Mouse (Mus musculus) telencephalon, adult 2 months (tissue): Measurements from ENCODE around the gene Tmem19.

Experiments
- DNase-seq: peaks from one replicate; pipeline ENCODE4 v3.0.0-alpha.2; 2011; ENCODE audit warnings: low read depth, low spot score

The Tmem19 gene

GRCm38 (mm10) chr10:115311263-115311965, 50.9 kb downstream of the Tmem19 start:
- DNase-seq, result no peak

GRCm38 (mm10) chr10:115309191-115309590, 53.1 kb downstream of the Tmem19 start:
- no peak for DNase-seq

DNA sequence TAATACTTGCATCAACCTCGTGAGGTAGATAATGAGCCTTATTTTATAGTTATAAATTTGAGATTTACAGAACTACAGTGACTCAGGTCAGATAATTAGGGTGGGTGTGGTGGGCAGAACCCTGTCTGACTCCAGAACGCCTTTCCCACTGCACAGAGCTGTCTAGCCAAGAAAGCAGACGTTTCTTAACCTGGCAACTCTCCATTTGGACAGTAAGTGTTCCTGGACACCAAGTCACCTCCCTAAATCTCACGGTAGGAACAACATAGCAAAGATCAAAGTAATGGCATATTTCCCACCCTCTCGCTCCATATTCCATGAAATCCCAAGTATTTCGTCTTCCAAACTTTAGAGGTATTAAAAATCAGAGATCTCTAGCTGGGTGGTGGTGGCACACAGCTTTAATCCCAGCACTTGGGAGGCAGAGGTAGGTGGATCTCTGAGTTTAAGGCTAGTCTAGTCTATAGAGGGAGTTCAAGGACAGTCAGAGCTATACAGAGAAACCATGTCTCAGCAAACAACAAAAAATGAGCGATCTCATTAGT, 54.9 kb downstream of the Tmem19 start:
- DNase-seq, result no peak

DNA sequence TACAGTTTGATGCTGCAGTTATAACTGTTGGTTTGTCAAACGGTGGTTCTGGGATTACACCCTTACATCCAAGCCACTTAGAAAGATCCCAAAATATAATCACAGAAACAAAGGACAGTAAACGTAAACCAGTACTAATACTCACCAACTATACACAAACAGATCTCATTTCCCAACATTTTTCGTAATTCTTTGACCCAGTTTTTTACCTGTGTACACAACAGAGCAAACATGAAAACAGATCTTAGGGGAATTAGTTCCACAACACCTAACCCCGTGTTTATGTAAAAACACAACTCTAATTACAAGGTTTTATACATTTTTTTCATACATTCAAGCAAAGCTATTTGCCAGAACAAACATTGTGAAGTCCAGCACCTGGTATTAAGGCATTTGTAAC, 63.6 kb downstream of the Tmem19 start:
- DNase-seq, result no peak

DNA sequence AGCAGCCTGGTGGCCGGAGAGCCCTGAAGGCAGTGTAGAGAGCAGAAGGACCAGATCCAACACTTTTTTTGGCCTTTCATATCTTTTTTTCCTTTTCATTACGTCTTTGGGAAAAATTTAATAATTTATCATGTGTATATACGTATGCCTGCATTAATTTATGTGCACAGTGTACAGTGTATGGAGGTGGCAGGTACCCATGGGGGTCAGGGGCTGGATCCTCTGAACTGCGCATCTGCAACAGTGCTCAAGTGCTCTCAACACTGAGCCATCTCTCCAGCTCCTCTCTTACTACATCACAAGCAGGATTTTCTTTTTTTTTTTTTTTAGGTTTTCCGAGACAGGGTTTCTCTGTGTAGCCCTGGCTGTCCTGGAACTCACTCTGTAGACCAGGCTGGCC, 64.7 kb downstream of the Tmem19 start:
- no peak for DNase-seq

GRCm38 (mm10) chr10:115296401-115296935, 65.8 kb downstream of the Tmem19 start:
- no peak for DNase-seq

DNA sequence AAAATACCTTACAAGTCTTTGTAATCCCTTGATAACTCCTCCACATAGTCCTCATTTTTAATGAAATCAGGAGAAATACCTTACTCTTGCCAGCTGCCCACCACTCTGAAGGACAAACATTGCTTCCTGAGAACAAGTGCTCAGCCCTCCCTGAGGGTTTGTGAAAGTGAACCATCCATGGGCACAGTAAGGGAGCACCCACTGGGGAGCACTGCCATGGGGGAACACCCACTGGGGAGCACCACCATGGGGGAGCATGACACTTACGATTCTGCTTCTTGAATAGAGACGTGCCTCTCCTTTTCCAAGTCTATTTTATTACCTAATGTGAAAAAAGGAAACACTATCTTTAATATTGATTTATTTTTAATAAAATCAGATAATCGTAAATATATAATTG, 67.1 kb downstream of the Tmem19 start:
- DNase-seq, result no peak

DNA sequence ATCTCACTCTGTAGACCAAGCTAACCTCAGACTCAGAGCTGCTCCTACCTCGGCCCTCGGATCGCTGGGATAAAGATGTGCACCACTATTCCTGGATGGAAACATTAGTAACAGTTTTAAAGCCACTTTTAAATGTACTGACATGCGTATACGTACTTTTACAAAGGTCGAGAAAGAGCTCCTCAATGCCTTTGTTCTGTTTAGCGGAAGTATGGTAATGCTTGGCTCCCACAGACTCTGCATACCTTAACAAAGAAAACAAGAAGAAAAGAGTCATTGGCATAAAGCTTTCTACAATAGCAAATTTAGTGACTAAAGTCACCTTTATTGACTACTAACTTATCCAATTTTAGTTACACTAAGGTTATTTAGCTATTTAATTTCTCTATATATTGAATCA, 67.6 kb downstream of the Tmem19 start:
- DNase-seq, result no peak

DNA sequence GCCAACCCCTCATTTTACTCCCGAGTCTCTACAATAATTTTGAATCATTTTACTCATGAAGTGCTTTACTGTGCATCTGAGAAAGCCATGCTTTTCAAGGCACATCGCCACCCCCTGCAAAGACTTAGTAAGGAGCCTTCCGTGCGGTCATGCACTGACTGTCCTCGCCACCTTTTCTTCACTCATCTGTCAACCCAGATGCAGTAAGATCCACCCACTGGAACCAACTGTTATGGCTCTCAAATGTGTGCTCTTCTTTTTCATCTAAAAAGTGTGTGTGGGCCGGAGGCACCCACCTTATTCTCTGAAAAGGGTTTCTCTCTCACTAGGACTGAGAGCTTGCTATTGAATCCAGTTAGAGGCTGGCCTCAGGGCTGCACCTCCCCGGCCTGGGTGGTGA, 68.4 kb downstream of the Tmem19 start:
- DNase-seq, result peak; percentile 47

- no peak for DNase-seq
Observed at GRCm38 (mm10) chr10:115290671-115291070, 71.6 kb downstream of the Tmem19 start.
